Mouse (Mus musculus): Measurements from ENCODE around the gene Bckdha. TPM values are rescaled to one million over a fixed set of nuclear protein-coding genes. Genes with fewer than 3 reads are reported as not detected.

The Bckdha gene
- polyA plus RNA-seq, 1 experiment from 2014 or later = 43.4 TPM

- Histone ChIP-seq H3K27ac (replicated peaks) (no peak overlapping the region), H3K9ac (replicated peaks) (no peak overlapping the region), H3K4me1 (peaks cover under 1% of the 10 kb centered on the region; the same call in 1 of the 2 replicates), H3K4me2 (replicated peaks) (no peak overlapping the region), H3K4me3 (no peak overlapping the region), H3K36me3 (peaks cover 53% of the 10 kb centered on the region), H3K27me3 (peaks cover 15% of the 10 kb centered on the region), H3K9me3 (no peaks in the 10 kb centered on the region)
- ATAC-seq (ENCODE audit: low FRiP score, low read depth) = no peak
- WGBS = 95% methylated on average over 5 of the region's 5 CpGs
Observed at GRCm38 (mm10) chr7:25632679-25633078, 26.1 kb downstream of the Bckdha start.

- peaks cover 39% of the 10 kb centered on the region for H3K36me3 ChIP-seq
Observed at GRCm38 (mm10) chr7:25628323-25628620, 30.5 kb downstream of the Bckdha start.

GRCm38 (mm10) chr7:25627431-25628322 lies 31.1 kb downstream of the Bckdha start:
- WGBS = 18% methylated on average over 37 of the region's 38 CpGs
- ATAC-seq (ENCODE audit: low FRiP score, low read depth) = no peak
- no peaks in the 10 kb centered on the region for H3K9me3 ChIP-seq
- peaks cover 26% of the 10 kb centered on the region for H3K27me3 ChIP-seq
- peaks cover 9% of the 10 kb centered on the region for H3K4me1 ChIP-seq
- H3K9ac ChIP-seq (replicated peaks) = peak overlapping the region; percentile 58
- H3K36me3 ChIP-seq = peaks cover 33% of the 10 kb centered on the region
- H3K4me2 ChIP-seq (replicated peaks) = peak overlapping the region; percentile 46
- no peak overlapping the region for H3K27ac ChIP-seq (replicated peaks)
- peak overlapping the region; percentile 27 for H3K4me3 ChIP-seq

More at GRCm38 (mm10) chr7:25628323-25628620, 30.5 kb downstream of the Bckdha start:
- 55% methylated on average over 8 of the region's 8 CpGs for WGBS
- Histone ChIP-seq H3K27me3 (peaks cover 26% of the 10 kb centered on the region), H3K9me3 (no peaks in the 10 kb centered on the region), H3K9ac (replicated peaks) (0 out of 2 replicates have a peak overlapping the region, but pooled peaks have one; percentile 15), H3K4me3 (no peak overlapping the region), H3K4me2 (replicated peaks) (no peak overlapping the region), H3K4me1 (peaks cover 9% of the 10 kb centered on the region), H3K27ac (replicated peaks) (no peak overlapping the region)
- ATAC-seq (ENCODE audit: low FRiP score, low read depth) = no peak

- ATAC-seq (ENCODE audit: low FRiP score, low read depth) = 0 out of 2 replicates have a peak, but pooled peaks have one; percentile 5
- peaks cover 29% of the 10 kb centered on the region for H3K36me3 ChIP-seq
Observed at GRCm38 (mm10) chr7:25626509-25627430, 32.0 kb downstream of the Bckdha start, which contains the start of gene B3gnt8. Gene B3gnt8 (plus strand): TSS chr7:25626654.

GRCm38 (mm10) chr7:25625594-25626250 lies 33.1 kb downstream of the Bckdha start:
- H3K9me3 ChIP-seq = no peaks in the 10 kb centered on the region
- no peak overlapping the region for H3K27ac ChIP-seq (replicated peaks)
- ATAC-seq (ENCODE audit: low FRiP score, low read depth) = no peak
- H3K27me3 ChIP-seq = peaks cover 26% of the 10 kb centered on the region
- 80% methylated on average over 10 of the region's 10 CpGs for WGBS
- H3K4me3 ChIP-seq = no peak overlapping the region
- H3K4me1 ChIP-seq = peaks cover 9% of the 10 kb centered on the region
- peaks cover 19% of the 10 kb centered on the region for H3K36me3 ChIP-seq
- H3K4me2 ChIP-seq (replicated peaks) = no peak overlapping the region
- no peak overlapping the region for H3K9ac ChIP-seq (replicated peaks)

More at GRCm38 (mm10) chr7:25626509-25627430, 32.0 kb downstream of the Bckdha start, which contains the start of gene B3gnt8:
- Histone ChIP-seq H3K9me3 (no peaks in the 10 kb centered on the region), H3K9ac (replicated peaks) (peak within 1 kb of the TSS; percentile 58), H3K4me3 (peak within 1 kb of the TSS; percentile 27), H3K27ac (replicated peaks) (no peak within 1 kb of the TSS), H3K4me1 (peaks cover 9% of the 10 kb centered on the region), H3K27me3 (peaks cover 26% of the 10 kb centered on the region), H3K4me2 (replicated peaks) (peak within 1 kb of the TSS; percentile 46)
- WGBS = 24% methylated on average over 28 of the region's 29 CpGs

GRCm38 (mm10) chr7:25624851-25625250 lies 33.9 kb downstream of the Bckdha start:
- peaks cover 26% of the 10 kb centered on the region for H3K27me3 ChIP-seq
- peaks cover 9% of the 10 kb centered on the region for H3K4me1 ChIP-seq
- no peak overlapping the region for H3K4me2 ChIP-seq (replicated peaks)
- no peaks in the 10 kb centered on the region for H3K9me3 ChIP-seq
- no peak overlapping the region for H3K4me3 ChIP-seq
- peaks cover 10% of the 10 kb centered on the region; the same call in 1 of the 2 replicates for H3K36me3 ChIP-seq
- WGBS = 88% methylated on average over 5 of the region's 5 CpGs
- H3K9ac ChIP-seq (replicated peaks) = no peak overlapping the region
- ATAC-seq (ENCODE audit: low FRiP score, low read depth) = no peak
- H3K27ac ChIP-seq (replicated peaks) = no peak overlapping the region

- peaks cover 9% of the 10 kb centered on the region for H3K4me1 ChIP-seq
- H3K9ac ChIP-seq (replicated peaks) = no peak overlapping the region
- H3K4me3 ChIP-seq = no peak overlapping the region
- 89% methylated on average over 11 of the region's 11 CpGs for WGBS
- no peaks in the 10 kb centered on the region for H3K9me3 ChIP-seq
- H3K27ac ChIP-seq (replicated peaks) = no peak overlapping the region
- peaks cover 24% of the 10 kb centered on the region for H3K27me3 ChIP-seq
- no peak for ATAC-seq (ENCODE audit: low FRiP score, low read depth)
- 0 out of 2 replicates have a peak, but pooled peaks cover 10% of the 10 kb centered on the region for H3K36me3 ChIP-seq
- H3K4me2 ChIP-seq (replicated peaks) = no peak overlapping the region
Observed at GRCm38 (mm10) chr7:25623857-25624370, 34.9 kb downstream of the Bckdha start.

- no peaks in the 10 kb centered on the region for H3K4me1 ChIP-seq
- 93% methylated on average over 11 of the region's 11 CpGs for WGBS
- no peak overlapping the region for H3K4me2 ChIP-seq (replicated peaks)
- H3K4me3 ChIP-seq = no peak overlapping the region
- no peaks in the 10 kb centered on the region for H3K9me3 ChIP-seq
- 0 out of 2 replicates have a peak, but pooled peaks cover 5% of the 10 kb centered on the region for H3K36me3 ChIP-seq
- H3K27ac ChIP-seq (replicated peaks) = no peak overlapping the region
- peaks cover 6% of the 10 kb centered on the region for H3K27me3 ChIP-seq
- H3K9ac ChIP-seq (replicated peaks) = no peak overlapping the region
- ATAC-seq (ENCODE audit: low FRiP score, low read depth) = no peak
Observed at GRCm38 (mm10) chr7:25620751-25621150, 38.0 kb downstream of the Bckdha start.

- no peak for ATAC-seq (ENCODE audit: low FRiP score, low read depth)
- H3K9ac ChIP-seq (replicated peaks) = no peak overlapping the region
- H3K4me1 ChIP-seq = no peaks in the 10 kb centered on the region
- H3K36me3 ChIP-seq = 0 out of 2 replicates have a peak, but pooled peaks cover 5% of the 10 kb centered on the region
- peaks cover 6% of the 10 kb centered on the region for H3K27me3 ChIP-seq
- peak overlapping the region; percentile 64 for H3K4me3 ChIP-seq
- no peaks in the 10 kb centered on the region for H3K9me3 ChIP-seq
- 88% methylated on average over 5 of the region's 5 CpGs for WGBS
- peak overlapping the region; percentile 63 for H3K4me2 ChIP-seq (replicated peaks)
- no peak overlapping the region for H3K27ac ChIP-seq (replicated peaks)
Observed at GRCm38 (mm10) chr7:25620101-25620500, 38.7 kb downstream of the Bckdha start.

- no peaks in the 10 kb centered on the region for H3K4me1 ChIP-seq
- no peaks in the 10 kb centered on the region for H3K9me3 ChIP-seq
- 23% methylated on average over 5 of the region's 5 CpGs for WGBS
- 0 out of 2 replicates have a peak, but pooled peaks cover 1% of the 10 kb centered on the region for H3K36me3 ChIP-seq
- no peak overlapping the region for H3K27ac ChIP-seq (replicated peaks)
- peak overlapping the region; percentile 50 for H3K9ac ChIP-seq (replicated peaks)
- peaks cover 6% of the 10 kb centered on the region for H3K27me3 ChIP-seq
- H3K4me2 ChIP-seq (replicated peaks) = peak overlapping the region; percentile 63
- H3K4me3 ChIP-seq = peak overlapping the region; percentile 64
- ATAC-seq (ENCODE audit: low FRiP score, low read depth) = no peak
Observed at GRCm38 (mm10) chr7:25619722-25619991, 39.1 kb downstream of the Bckdha start.

Measured in midbrain, embryonic 12.5 days (tissue).